Mouse (Mus musculus) hindbrain, embryonic 11.5 days (tissue): ENCODE measurements around the gene 4930404N11Rik. TPM values are rescaled to one million over a fixed set of nuclear protein-coding genes. Genes with fewer than 3 reads are reported as not detected.

Experiments used
- ATAC-seq: fragments of 200-750 bp; cut with Nextera tagmentation; 2 replicates; pipeline ENCODE4 v1.8.0; 2017; ENCODE audit warnings: mild to moderate bottlenecking, moderate TSS enrichment, moderate library complexity; ENCODE audit not compliant: low FRiP score
- DNase-seq: peaks from one replicate; pipeline ENCODE4 v3.0.0-alpha.2; 2015; ENCODE audit warnings: low spot score
- H3K27ac ChIP-seq: fragments of 300-500 bp; sonication (generic); 2 replicates; pipeline ENCODE4 v1.5.1; 2014; ENCODE audit warnings: mild to moderate bottlenecking, low read depth, low read length
- H3K27me3 ChIP-seq: fragments of 300-500 bp; sonication (generic); 2 replicates; pipeline ENCODE4 v1.6.1; 2014; ENCODE audit warnings: mild to moderate bottlenecking, low read length, moderate library complexity, mixed read lengths; ENCODE audit not compliant: control insufficient read depth, insufficient read depth
- H3K36me3 ChIP-seq: fragments of 300-500 bp; sonication (generic); 2 replicates; pipeline ENCODE4 v1.6.1; 2014; ENCODE audit warnings: mild to moderate bottlenecking, low read length, moderate library complexity, mixed read lengths; ENCODE audit not compliant: control insufficient read depth, insufficient read depth
- H3K4me1 ChIP-seq: fragments of 300-500 bp; sonication (generic); replicated peaks from 2 replicates; pipeline ENCODE4 v1.6.1; 2014; ENCODE audit warnings: low read length, mixed read lengths; ENCODE audit not compliant: control insufficient read depth, insufficient read depth
- H3K4me2 ChIP-seq: fragments of 300-500 bp; sonication (generic); replicated peaks from 2 replicates; pipeline ENCODE4 v1.6.1; 2014; ENCODE audit warnings: mild to moderate bottlenecking, low read depth, low read length
- H3K4me3 ChIP-seq: fragments of 300-500 bp; sonication (generic); 2 replicates; pipeline ENCODE4 v1.5.1; 2014; ENCODE audit warnings: low read depth, low read length
- H3K9ac ChIP-seq: fragments of 300-500 bp; sonication (generic); 2 replicates; pipeline ENCODE4 v1.6.1; 2014; ENCODE audit warnings: low read depth, low read length
- H3K9me3 ChIP-seq: fragments of 300-500 bp; sonication (generic); 2 replicates; pipeline ENCODE4 v1.6.1; 2016; ENCODE audit warnings: low read length; ENCODE audit not compliant: control insufficient read depth
- WGBS: fragments of 180-500 bp; shearing (Covaris S2); extraction: QIAGEN DNeasy Blood & Tissue Kit; methylation state at CpG from one replicate; pipeline ENCODE4 v1.1.7; 2014; 5-methylcytosine and 5-hydroxymethylcytosine counted together
- polyA plus RNA-seq: library from polyadenylated mRNA; unstranded; fragments of >200 nt; fragmentation: Nextera tagmentation; extraction: Ambion mirVana; gene quantifications from 2 replicates; pipeline ENCODE4 v1.2.1, GENCODE M21; 2014

4930404N11Rik gene
- polyA plus RNA-seq, 1 experiment from 2014 or later, result not detected

GRCm38 (mm10) chr10:81365073-81365472 is 543 bp downstream of the 4930404N11Rik start:
- 0 out of 2 replicates have a peak overlapping the region, but pooled peaks have one; percentile 3 for H3K4me2 ChIP-seq
- WGBS, result 36% methylated on average over 4 of the region's 4 CpGs
- peaks cover 19% of the 10 kb centered on the region for H3K27me3 ChIP-seq
- DNase-seq, result no peak
- peaks cover 22% of the 10 kb centered on the region for H3K36me3 ChIP-seq
- no peak overlapping the region for H3K9ac ChIP-seq
- no peaks in the 10 kb centered on the region for H3K9me3 ChIP-seq
- H3K4me3 ChIP-seq, result no peak overlapping the region
- peak; percentile 18 for ATAC-seq
- no peak overlapping the region for H3K27ac ChIP-seq
- H3K4me1 ChIP-seq, result peaks cover 28% of the 10 kb centered on the region

- H3K9ac ChIP-seq, result peak overlapping the region; percentile 44
- ATAC-seq (no peak), DNase-seq (peak; percentile 41)
- no peak overlapping the region for H3K4me3 ChIP-seq
- peaks cover 19% of the 10 kb centered on the region for H3K27me3 ChIP-seq
- H3K4me2 ChIP-seq, result peak overlapping the region; percentile 45
- peaks cover 19% of the 10 kb centered on the region for H3K36me3 ChIP-seq
- peaks cover 28% of the 10 kb centered on the region for H3K4me1 ChIP-seq
- no peak overlapping the region for H3K27ac ChIP-seq
- 10% methylated on average over 28 of the region's 28 CpGs for WGBS
- no peaks in the 10 kb centered on the region for H3K9me3 ChIP-seq
Measured at GRCm38 (mm10) chr10:81364666-81365065, 950 bp downstream of the 4930404N11Rik start.

GRCm38 (mm10) chr10:81363436-81364346 is 1.9 kb downstream of the 4930404N11Rik start:
- no peak overlapping the region for H3K27ac ChIP-seq
- WGBS, result 9% methylated on average over 47 of the region's 54 CpGs
- DNase-seq (peak; percentile 38), ATAC-seq (no peak)
- peaks cover 19% of the 10 kb centered on the region for H3K27me3 ChIP-seq
- H3K9ac ChIP-seq, result peak overlapping the region; percentile 44
- H3K4me1 ChIP-seq, result peaks cover 28% of the 10 kb centered on the region
- peak overlapping the region; percentile 45 for H3K4me2 ChIP-seq
- H3K36me3 ChIP-seq, result peaks cover 13% of the 10 kb centered on the region
- H3K9me3 ChIP-seq, result no peaks in the 10 kb centered on the region
- H3K4me3 ChIP-seq, result peak overlapping the region; percentile 30

DNA sequence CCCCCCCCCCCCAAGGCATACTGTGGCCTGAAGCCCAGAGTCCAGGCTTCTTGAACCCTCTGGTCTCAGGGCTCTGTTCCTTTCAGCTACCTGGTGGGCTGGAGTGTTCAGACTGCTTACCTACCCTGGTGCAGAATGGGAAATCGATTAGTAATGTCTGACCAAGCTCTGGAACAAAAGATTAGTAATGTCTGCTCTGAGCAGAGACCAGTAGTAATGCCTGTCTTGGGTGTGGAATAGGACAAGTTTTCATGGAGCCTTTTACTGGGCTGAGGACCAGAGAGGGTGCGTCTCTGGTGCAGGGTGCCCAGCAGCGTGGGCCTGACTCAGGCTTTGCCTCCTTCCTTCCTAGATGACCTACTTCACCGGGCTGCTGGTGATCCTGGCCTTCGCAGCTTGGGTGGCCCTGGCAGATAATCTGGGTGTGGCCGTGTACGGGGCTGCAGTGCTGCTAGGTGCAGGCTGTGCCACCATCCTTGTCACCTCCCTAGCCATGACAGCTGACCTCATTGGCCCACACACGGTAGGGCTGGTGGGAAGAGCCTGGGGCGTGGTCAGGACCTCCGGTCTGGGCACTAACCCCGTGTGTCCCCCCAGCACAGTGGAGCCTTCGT is 3.2 kb downstream of the 4930404N11Rik start:
- H3K27ac ChIP-seq, result no peak overlapping the region
- H3K4me2 ChIP-seq, result 0 out of 2 replicates have a peak overlapping the region, but pooled peaks have one; percentile 5
- H3K4me3 ChIP-seq, result no peak overlapping the region
- WGBS, result 79% methylated on average over 12 of the region's 12 CpGs
- H3K36me3 ChIP-seq, result 0 out of 2 replicates have a peak, but pooled peaks cover 2% of the 10 kb centered on the region
- DNase-seq (no peak), ATAC-seq (no peak)
- H3K4me1 ChIP-seq, result peaks cover 33% of the 10 kb centered on the region
- no peaks in the 10 kb centered on the region for H3K9me3 ChIP-seq
- peaks cover 19% of the 10 kb centered on the region for H3K27me3 ChIP-seq
- H3K9ac ChIP-seq, result no peak overlapping the region

DNA sequence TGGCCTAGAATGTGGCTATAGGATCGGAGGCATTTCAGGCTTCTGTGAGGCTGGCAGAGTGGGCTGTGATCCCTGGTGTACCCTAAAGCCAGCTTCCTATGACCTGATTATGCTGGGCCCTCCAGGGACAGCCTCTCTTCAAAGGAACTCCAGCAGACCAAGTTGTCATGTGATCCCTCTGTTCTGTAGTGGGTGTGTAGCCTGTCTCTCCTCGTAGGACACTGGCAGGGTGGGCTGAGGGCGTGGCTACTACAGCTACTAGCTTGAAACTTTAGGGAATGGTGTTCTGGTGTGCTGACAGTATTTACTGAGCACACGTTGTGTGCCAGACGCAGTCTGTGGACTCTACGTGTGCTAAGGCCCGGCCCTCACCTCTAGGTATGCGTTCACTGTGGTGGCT is 4.9 kb downstream of the 4930404N11Rik start:
- DNase-seq, result no peak
- peaks cover 19% of the 10 kb centered on the region for H3K27me3 ChIP-seq
- H3K4me3 ChIP-seq, result no peak overlapping the region
- H3K4me2 ChIP-seq, result no peak overlapping the region
- H3K4me1 ChIP-seq, result peaks cover 31% of the 10 kb centered on the region
- no peak overlapping the region; the same call in 1 of the 2 replicates for H3K27ac ChIP-seq
- ATAC-seq, result no peak
- no peaks in the 10 kb centered on the region for H3K9me3 ChIP-seq
- no peak overlapping the region for H3K9ac ChIP-seq
- 68% methylated on average over 8 of the region's 8 CpGs for WGBS
- H3K36me3 ChIP-seq, result no peaks in the 10 kb centered on the region

DNA sequence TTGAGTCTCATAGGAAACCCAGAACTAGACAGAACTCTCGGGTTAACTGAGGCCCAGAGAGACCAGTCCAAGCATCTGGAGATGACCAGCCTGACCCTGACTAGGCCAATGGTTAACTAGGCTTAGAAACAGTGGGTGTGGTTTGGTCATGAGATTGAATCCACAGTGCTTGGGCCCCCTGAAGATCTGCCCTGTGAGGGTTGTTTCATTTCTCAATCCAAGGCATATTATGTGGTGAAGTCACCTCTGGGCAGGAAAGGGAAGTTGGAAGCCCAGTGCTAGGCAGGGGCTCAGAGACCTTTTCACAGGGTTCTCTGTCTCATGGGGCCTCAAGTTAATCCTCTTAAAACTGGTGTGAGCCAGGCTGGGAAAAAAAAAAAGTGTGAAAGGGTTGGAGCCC is 6.8 kb downstream of the 4930404N11Rik start:
- no peak overlapping the region for H3K27ac ChIP-seq
- no peaks in the 10 kb centered on the region for H3K36me3 ChIP-seq
- H3K4me3 ChIP-seq, result no peak overlapping the region
- no peak overlapping the region for H3K9ac ChIP-seq
- H3K4me1 ChIP-seq, result peaks cover 14% of the 10 kb centered on the region
- H3K9me3 ChIP-seq, result no peaks in the 10 kb centered on the region
- WGBS, result 80% methylated on average over 1 of the region's 1 CpGs
- no peak overlapping the region for H3K4me2 ChIP-seq
- no peak for ATAC-seq
- no peak for DNase-seq
- peaks cover 13% of the 10 kb centered on the region for H3K27me3 ChIP-seq

- peaks cover 7% of the 10 kb centered on the region for H3K27me3 ChIP-seq
- no peaks in the 10 kb centered on the region for H3K36me3 ChIP-seq
- H3K9me3 ChIP-seq, result no peaks in the 10 kb centered on the region
- ATAC-seq, result no peak
- peak overlapping the region; percentile 99 for H3K4me2 ChIP-seq
- peaks cover 9% of the 10 kb centered on the region; the same call in 1 of the 2 replicates for H3K4me1 ChIP-seq
- 19% methylated on average over 4 of the region's 4 CpGs for WGBS
- DNase-seq, result no peak
- H3K27ac ChIP-seq, result no peak overlapping the region
- H3K4me3 ChIP-seq, result peak overlapping the region; percentile 70
- H3K9ac ChIP-seq, result peak overlapping the region; percentile 74
Measured at GRCm38 (mm10) chr10:81358209-81358608, 7.4 kb downstream of the 4930404N11Rik start.

DNA sequence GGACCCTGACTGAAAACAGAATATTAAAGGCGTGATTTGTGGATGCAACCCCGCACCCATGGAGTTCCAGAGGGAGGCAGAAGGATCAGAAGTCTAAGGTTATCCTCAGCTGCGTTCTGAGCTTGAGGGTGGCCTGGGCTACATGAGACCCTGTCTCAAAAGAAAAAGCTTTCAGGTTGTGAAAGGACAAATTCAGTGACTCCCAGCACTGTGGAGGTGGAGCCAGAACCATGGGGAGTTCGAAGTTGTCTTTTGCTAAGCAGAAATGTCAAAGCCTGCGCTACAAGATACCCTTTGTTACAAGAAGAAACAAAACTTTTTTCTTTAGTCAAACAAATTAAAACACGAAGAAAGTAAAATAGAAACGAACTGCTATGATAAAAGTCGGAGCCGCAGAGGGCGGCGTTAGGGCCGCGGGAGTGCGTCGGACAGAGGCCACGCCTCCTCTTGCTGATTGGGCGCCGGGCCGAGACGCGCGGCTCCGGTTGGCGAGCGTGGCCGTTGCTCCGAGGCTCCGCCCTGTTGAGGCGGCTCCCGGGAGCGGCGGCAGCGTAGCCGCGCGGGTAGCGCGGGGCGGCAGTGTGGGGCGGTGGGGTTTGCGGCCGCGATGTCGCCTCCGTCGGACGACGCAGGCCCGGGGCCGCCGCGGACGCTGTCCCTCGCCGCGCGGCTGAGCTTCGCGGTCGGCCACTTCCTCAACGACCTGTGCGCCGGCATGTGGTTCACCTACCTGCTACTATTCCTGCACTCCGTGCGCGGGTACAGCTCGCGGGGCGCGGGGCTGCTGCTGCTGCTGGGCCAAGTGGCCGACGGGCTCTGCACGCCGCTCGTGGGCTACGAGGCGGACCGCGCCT is 8.4 kb downstream of the 4930404N11Rik start, which contains the start of gene Mfsd12:
TSS of gene Mfsd12 (plus strand) at position 501 of the 854 bp plus-strand sequence.
- H3K4me1 ChIP-seq, result peaks cover 9% of the 10 kb centered on the region; the same call in 1 of the 2 replicates
- WGBS, result 2% methylated on average over 56 of the region's 79 CpGs
- H3K36me3 ChIP-seq, result no peaks in the 10 kb centered on the region
- DNase-seq (peak; percentile 90), ATAC-seq (peak; percentile 90)
- H3K9ac ChIP-seq, result peak within 1 kb of the TSS; percentile 74
- no peaks in the 10 kb centered on the region; the same call in 1 of the 2 replicates for H3K27me3 ChIP-seq
- no peak within 1 kb of the TSS for H3K27ac ChIP-seq
- peak within 1 kb of the TSS; percentile 99 for H3K4me2 ChIP-seq
- peak within 1 kb of the TSS; percentile 70 for H3K4me3 ChIP-seq
- no peaks in the 10 kb centered on the region for H3K9me3 ChIP-seq
